Mouse (Mus musculus) hindbrain, embryonic 14.5 days (tissue): ENCODE measurements at regions not wholly inside any gene's neighbourhood (a gene's known extent, or its start where the extent isn't known, plus 50 kb on each side); places are given as distances from the start of the nearest gene placed in this dataset.

Source experiments
- ATAC-seq: fragments of 200-750 bp; cut with Nextera tagmentation; 2 replicates; pipeline ENCODE4 v1.8.0; 2017; ENCODE audit warnings: moderate number of reproducible peaks, mild to moderate bottlenecking, moderate TSS enrichment, moderate library complexity; ENCODE audit not compliant: low FRiP score
- DNase-seq: peaks from one replicate; pipeline ENCODE4 v3.0.0-alpha.2; 2015; ENCODE audit warnings: low spot score
- H3K27ac ChIP-seq: fragments of 300-500 bp; sonication (generic); 2 replicates; pipeline ENCODE4 v1.5.1; 2014; ENCODE audit warnings: mild to moderate bottlenecking, moderate library complexity
- H3K27me3 ChIP-seq: fragments of 300-500 bp; sonication (generic); 2 replicates; pipeline ENCODE4 v1.6.1; 2014; ENCODE audit warnings: mild to moderate bottlenecking, low read length, mixed read lengths; ENCODE audit not compliant: control insufficient read depth, insufficient read depth
- H3K36me3 ChIP-seq: fragments of 300-500 bp; sonication (generic); replicated peaks from 2 replicates; pipeline ENCODE4 v1.6.1; 2014; ENCODE audit not compliant: control insufficient read depth, insufficient read depth
- H3K4me1 ChIP-seq: fragments of 300-500 bp; sonication (generic); replicated peaks from 2 replicates; pipeline ENCODE4 v1.6.1; 2014; ENCODE audit warnings: antibody characterized with exemption, low read length, mixed read lengths; ENCODE audit not compliant: control insufficient read depth, insufficient read depth
- H3K4me2 ChIP-seq: fragments of 300-500 bp; sonication (generic); replicated peaks from 2 replicates; pipeline ENCODE4 v1.6.1; 2014; ENCODE audit warnings: mild to moderate bottlenecking, moderate library complexity
- H3K4me3 ChIP-seq: fragments of 300-500 bp; sonication (generic); replicated peaks from 2 replicates; pipeline ENCODE4 v1.5.1; 2014; ENCODE audit warnings: mild to moderate bottlenecking, low read length
- H3K9ac ChIP-seq: fragments of 300-500 bp; sonication (generic); 2 replicates; pipeline ENCODE4 v1.6.1; 2014
- H3K9me3 ChIP-seq: fragments of 300-500 bp; sonication (generic); 2 replicates; pipeline ENCODE4 v1.6.1; 2016; ENCODE audit warnings: low read length; ENCODE audit not compliant: control insufficient read depth
- WGBS: fragments of 180-500 bp; shearing (Covaris S2); extraction: QIAGEN DNeasy Blood & Tissue Kit; methylation state at CpG from one replicate; pipeline ENCODE4 v1.1.7; 2014; 5-methylcytosine and 5-hydroxymethylcytosine counted together

- H3K27me3 ChIP-seq = no peaks in the 10 kb centered on the region
- no peak overlapping the region for H3K4me3 ChIP-seq
- H3K27ac ChIP-seq = no peak overlapping the region
- H3K9me3 ChIP-seq = no peaks in the 10 kb centered on the region
- no peaks in the 10 kb centered on the region for H3K36me3 ChIP-seq
- DNase-seq (no peak), ATAC-seq (peak; percentile 51; the same call in 1 of the 2 replicates)
- no peaks in the 10 kb centered on the region for H3K4me1 ChIP-seq
- WGBS = 65% methylated on average over 7 of the region's 7 CpGs
- H3K4me2 ChIP-seq = no peak overlapping the region
- no peak overlapping the region for H3K9ac ChIP-seq
Measured at GRCm38 (mm10) chr2:48027559-48027958, 786.4 kb upstream of the Acvr2a start.

DNA sequence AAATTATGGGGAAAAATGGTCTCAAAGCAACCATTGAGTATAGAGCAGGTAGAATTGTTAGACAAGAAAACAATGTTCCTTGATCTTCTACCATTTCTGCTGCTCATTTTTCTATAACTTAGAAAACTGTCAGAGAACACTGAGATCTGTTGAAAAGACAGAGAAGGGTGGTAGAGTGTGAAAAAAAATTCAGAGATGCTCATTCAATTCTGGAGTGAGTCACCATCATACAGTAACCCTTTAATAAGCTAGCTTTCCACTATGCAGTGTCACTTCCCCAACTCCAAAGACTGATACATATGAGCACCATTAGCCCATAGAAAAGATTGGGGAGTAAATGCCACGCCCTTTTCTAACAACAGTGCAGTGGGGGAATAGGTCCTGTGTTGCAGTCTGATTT is 752.5 kb upstream of the Acvr2a start:
- no peaks in the 10 kb centered on the region for H3K36me3 ChIP-seq
- no peaks in the 10 kb centered on the region for H3K4me1 ChIP-seq
- H3K9me3 ChIP-seq = no peaks in the 10 kb centered on the region
- 71% methylated on average over 1 of the region's 1 CpGs for WGBS
- H3K9ac ChIP-seq = no peak overlapping the region
- no peak overlapping the region for H3K4me3 ChIP-seq
- DNase-seq (no peak), ATAC-seq (no peak)
- H3K27ac ChIP-seq = no peak overlapping the region
- H3K4me2 ChIP-seq = no peak overlapping the region
- H3K27me3 ChIP-seq = no peaks in the 10 kb centered on the region

- Histone ChIP-seq H3K4me2 (no peak overlapping the region), H3K36me3 (no peaks in the 10 kb centered on the region), H3K9ac (no peak overlapping the region), H3K27ac (no peak overlapping the region), H3K9me3 (no peaks in the 10 kb centered on the region), H3K4me1 (no peaks in the 10 kb centered on the region), H3K27me3 (no peaks in the 10 kb centered on the region), H3K4me3 (no peak overlapping the region)
- ATAC-seq (no peak), DNase-seq (no peak)
- WGBS = 70% methylated on average over 9 of the region's 9 CpGs
Measured at GRCm38 (mm10) chr2:48063436-48063835, 750.5 kb upstream of the Acvr2a start.

DNA sequence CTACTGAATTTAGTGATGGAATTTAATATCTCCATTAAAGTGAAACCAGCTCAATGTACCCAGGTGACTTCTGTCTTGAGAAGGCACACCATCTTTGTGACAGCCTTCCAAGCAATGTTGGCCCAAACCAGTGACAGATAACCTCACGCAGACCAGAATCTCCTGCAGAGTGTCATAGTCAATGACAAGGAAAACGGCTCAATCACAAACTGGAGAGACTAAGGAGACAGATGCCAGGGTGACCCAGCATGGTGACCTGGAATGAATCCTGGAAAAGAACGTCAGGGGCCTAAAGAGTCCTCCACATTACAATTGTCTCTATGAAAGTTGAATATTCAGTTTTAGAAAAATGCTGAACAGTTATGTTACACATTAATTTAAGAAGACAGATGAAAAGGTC is 748.7 kb upstream of the Acvr2a start:
- ATAC-seq (no peak), DNase-seq (no peak)
- Histone ChIP-seq H3K4me1 (no peaks in the 10 kb centered on the region), H3K27me3 (no peaks in the 10 kb centered on the region), H3K27ac (no peak overlapping the region), H3K9ac (no peak overlapping the region), H3K4me2 (no peak overlapping the region), H3K9me3 (no peaks in the 10 kb centered on the region), H3K4me3 (no peak overlapping the region), H3K36me3 (no peaks in the 10 kb centered on the region)
- WGBS = 65% methylated on average over 3 of the region's 3 CpGs

GRCm38 (mm10) chr2:48082120-48082799 is 731.6 kb upstream of the Acvr2a start:
- H3K9ac ChIP-seq = no peak overlapping the region
- WGBS = 35% methylated on average over 3 of the region's 3 CpGs
- no peak; the same call in 1 of the 2 replicates for ATAC-seq

GRCm38 (mm10) chr2:48098287-48098686 is 715.6 kb upstream of the Acvr2a start:
- H3K27ac ChIP-seq = no peak overlapping the region
- H3K4me1 ChIP-seq = peaks cover 9% of the 10 kb centered on the region
- no peaks in the 10 kb centered on the region for H3K9me3 ChIP-seq
- no peak for DNase-seq
- H3K4me2 ChIP-seq = no peak overlapping the region
- H3K27me3 ChIP-seq = no peaks in the 10 kb centered on the region
- H3K36me3 ChIP-seq = no peaks in the 10 kb centered on the region
- WGBS = 66% methylated on average over 1 of the region's 1 CpGs
- no peak overlapping the region for H3K9ac ChIP-seq
- no peak overlapping the region for H3K4me3 ChIP-seq
- ATAC-seq = no peak; the same call in 1 of the 2 replicates

More at GRCm38 (mm10) chr2:48082120-48082799, 731.6 kb upstream of the Acvr2a start:
- Histone ChIP-seq H3K4me3 (no peak overlapping the region), H3K9me3 (no peaks in the 10 kb centered on the region), H3K27me3 (no peaks in the 10 kb centered on the region), H3K36me3 (no peaks in the 10 kb centered on the region), H3K4me2 (no peak overlapping the region), H3K27ac (no peak overlapping the region), H3K4me1 (no peaks in the 10 kb centered on the region)
- no peak for DNase-seq

DNA sequence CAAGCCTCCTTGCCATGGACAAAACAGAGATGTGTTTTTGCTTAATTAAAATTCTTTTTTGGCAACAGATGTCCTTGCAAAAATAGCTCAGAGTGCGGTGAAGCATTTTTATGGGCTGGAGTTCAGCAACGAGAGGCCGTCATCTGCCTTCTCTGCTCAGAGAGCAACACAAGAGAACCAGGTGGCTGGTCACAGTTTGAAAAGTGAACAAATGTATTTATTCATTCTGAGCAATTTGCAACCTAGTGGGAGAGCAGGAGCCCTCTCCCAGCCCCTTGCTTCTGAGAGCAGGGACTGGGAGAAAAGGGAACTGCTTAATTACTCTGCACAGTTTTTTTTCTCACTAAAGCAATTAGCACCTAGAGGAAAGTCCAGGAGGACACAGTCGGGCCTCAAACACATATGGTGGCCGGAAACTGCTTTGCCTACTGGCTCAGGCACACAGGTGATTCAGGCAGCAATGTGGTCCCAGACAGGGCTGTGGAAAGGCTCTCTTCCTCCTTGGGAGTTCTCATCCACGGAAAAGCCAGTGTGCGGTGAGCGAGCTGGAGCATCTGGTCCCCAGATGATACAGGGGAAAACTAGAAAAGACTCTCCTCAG is 714.9 kb upstream of the Acvr2a start:
- H3K27me3 ChIP-seq = no peaks in the 10 kb centered on the region
- 31% methylated on average over 8 of the region's 8 CpGs for WGBS
- DNase-seq (peak; percentile 36), ATAC-seq (peak; percentile 64)
- H3K27ac ChIP-seq = no peak overlapping the region
- no peak overlapping the region for H3K4me2 ChIP-seq
- H3K4me1 ChIP-seq = peaks cover 9% of the 10 kb centered on the region
- no peaks in the 10 kb centered on the region for H3K9me3 ChIP-seq
- H3K4me3 ChIP-seq = no peak overlapping the region
- H3K36me3 ChIP-seq = no peaks in the 10 kb centered on the region
- H3K9ac ChIP-seq = no peak overlapping the region

DNA sequence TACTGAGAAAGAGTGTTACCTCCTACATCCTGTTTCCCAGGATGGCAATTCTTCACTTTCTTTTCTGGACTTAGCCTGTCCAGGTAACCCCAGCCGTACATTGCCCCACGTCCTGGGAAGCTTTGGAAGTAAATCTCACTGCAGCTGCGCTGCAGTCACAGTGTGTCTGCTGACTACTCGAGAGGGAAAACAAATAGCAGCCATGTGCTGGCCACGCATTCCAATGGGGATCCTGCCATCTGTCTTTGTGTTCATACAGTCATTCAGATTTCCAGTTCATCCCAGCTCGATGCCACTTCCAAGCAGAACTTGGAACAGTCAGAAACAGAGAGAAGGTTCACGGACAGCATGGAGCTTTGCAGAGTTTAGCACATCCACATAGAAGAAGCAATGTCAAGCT is 690.2 kb upstream of the Acvr2a start:
- no peak for ATAC-seq
- Histone ChIP-seq H3K4me2 (no peak overlapping the region), H3K36me3 (no peaks in the 10 kb centered on the region), H3K9ac (no peak overlapping the region), H3K4me1 (no peaks in the 10 kb centered on the region), H3K9me3 (no peaks in the 10 kb centered on the region), H3K4me3 (no peak overlapping the region), H3K27ac (no peak overlapping the region), H3K27me3 (no peaks in the 10 kb centered on the region)
- no peak for DNase-seq
- WGBS = 41% methylated on average over 7 of the region's 7 CpGs

GRCm38 (mm10) chr2:48138051-48138611 is 675.8 kb upstream of the Acvr2a start:
- no peak overlapping the region for H3K4me3 ChIP-seq
- ATAC-seq = no peak
- no peaks in the 10 kb centered on the region for H3K27me3 ChIP-seq
- H3K4me2 ChIP-seq = no peak overlapping the region
- no peaks in the 10 kb centered on the region for H3K9me3 ChIP-seq
- 91% methylated on average over 2 of the region's 2 CpGs for WGBS
- no peak overlapping the region for H3K27ac ChIP-seq
- H3K4me1 ChIP-seq = no peaks in the 10 kb centered on the region
- no peaks in the 10 kb centered on the region for H3K36me3 ChIP-seq
- H3K9ac ChIP-seq = no peak overlapping the region
- DNase-seq = no peak
